Mouse (Mus musculus) embryo, embryonic 10.5 days (tissue): Measurements from ENCODE around the gene Smarcb1.
A peak's percentile ranks its signal among the peaks of the same experiment; 100 is the strongest.

Experiments
- DNase-seq: peaks from one replicate; pipeline ENCODE4 v3.0.0-alpha.2; 2015; ENCODE audit warnings: low spot score

The Smarcb1 gene

DNA sequence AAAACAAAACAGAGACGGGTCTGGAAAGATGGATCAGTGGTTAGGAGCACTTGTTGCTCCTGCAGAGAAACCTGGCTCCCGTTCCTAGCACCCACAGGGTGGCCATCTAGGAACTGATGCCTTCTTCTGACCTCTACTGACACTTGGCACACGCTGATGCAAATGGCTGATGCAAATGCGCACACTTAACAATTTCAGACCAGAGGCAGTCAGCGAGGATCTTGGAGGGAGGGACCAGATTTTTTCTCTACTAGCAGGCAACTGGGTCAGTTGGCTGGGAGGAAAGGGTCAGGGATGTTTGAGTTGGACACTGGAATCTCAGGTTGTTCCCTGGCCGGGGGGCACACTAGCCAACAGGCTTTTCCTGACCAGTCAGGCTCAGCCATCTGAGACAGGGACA, 11.5 kb upstream of the Smarcb1 start, which contains the start of gene Chchd10:
Gene Chchd10 (plus strand): TSS at position 240 of the 400 bp plus-strand sequence.
- DNase-seq: no peak

DNA sequence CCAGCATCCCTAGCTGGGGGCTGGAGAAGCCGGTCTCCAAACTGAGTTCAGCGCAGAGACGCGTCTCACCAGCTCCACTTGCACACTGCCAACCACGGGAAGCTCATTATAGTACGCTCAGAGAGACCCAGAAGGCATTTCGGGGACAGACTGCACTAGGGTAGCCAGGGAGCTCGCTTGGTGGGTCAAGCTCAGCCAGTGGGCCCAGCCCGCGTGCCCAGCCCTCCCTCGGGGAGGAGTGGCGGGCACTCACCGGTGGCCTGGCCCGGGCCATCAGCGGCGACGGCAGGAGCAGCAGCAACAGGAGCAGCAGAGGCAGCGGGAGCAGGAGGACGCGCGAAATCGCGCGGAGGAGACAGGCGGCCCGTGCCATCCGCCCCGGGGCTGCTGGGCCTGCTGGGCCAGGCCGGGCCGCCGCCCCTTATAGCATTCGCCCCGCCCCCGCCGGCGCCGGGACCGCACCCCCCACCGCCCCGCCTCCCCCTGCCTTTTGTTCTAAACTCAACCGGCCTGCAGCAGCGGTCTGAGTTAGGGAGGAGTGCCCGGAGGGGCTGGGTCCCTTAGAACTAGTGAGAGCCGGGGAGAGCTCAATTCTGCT, 10.8 kb upstream of the Smarcb1 start:
- peak; percentile 79 for DNase-seq

DNA sequence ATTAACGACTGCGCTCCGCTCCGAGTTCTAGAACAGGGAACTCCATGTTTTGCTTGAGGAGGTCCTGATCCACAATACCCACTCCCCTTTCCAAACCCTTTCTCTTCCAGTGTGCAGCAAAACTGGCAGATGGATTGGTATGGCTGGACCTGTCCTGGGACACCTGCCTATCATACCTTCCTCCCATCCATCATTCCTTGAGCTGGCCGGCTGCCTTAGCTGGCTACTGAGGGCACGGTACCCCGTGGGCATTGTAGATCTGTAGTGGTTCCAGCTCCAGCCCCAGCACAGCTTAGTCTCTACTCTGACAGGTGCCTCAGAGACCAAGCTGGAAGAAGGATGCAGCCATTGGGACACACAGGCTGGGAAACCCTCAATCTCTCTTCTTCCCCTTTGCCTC, 9.9 kb upstream of the Smarcb1 start:
- no peak for DNase-seq

DNA sequence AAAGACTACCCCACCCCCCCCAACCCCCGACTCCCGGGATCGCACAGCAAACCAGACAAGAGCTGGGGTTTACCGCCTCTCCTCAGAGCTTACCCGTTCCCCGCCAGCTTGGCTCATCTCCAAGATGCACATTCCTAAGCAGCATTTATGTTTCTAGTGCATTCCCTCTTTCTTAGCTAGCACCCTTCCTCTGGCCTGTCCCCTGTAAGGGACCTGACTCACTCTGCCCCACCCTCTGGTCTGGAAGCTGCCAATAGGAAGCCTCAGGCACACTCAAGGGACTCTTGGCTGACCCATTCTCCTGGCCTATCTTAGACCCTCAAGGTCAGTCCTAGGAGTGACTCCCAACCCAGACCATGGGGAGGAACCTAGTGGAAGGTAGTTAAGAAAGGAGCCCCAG, 8.9 kb upstream of the Smarcb1 start:
- DNase-seq: no peak

GRCm38 (mm10) chr10:75926396-75926795, 5.0 kb upstream of the Smarcb1 start:
- no peak for DNase-seq

- no peak for DNase-seq
Measured at GRCm38 (mm10) chr10:75924324-75924723, 2.9 kb upstream of the Smarcb1 start.

DNA sequence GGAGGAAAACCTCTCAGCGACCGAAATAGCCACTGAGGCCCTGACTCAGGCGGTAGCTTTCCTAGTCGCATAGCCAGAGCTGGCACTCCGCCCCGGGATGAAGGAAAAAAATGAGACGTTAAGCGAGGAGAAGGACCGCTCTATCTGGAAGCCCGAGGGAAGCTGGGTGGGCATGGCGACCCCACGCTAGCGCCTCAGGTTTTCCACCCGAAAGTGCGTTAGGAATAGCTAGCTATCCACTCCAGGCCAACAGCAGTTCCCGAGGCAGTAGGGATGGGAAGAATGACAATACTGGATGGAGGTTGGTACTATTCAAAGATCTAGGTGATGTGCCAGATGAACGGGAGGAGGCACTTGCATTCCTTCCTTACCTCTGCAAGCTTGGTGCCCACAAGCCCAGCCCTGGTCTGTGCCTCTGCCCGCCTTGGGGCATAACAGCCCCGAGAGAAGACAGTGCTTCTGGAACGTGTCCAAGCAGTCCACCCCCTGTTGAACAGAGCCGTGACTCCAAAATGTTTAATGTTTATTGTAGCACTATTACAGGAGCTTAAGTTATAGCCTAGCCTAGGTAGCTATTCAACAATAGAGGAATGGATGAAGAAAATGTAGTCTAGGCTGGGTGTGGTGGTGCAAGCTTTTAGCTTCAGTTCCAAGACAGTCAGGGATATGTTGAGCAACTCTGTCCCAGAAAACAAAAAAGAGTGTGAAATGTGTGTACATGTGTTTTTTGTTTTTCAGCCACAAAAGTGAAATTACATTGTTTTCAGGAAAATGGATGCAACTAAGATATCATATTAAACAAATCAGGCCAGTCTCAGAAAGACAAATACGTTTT, 526 bp upstream of the Smarcb1 start:
- DNase-seq: no peak

DNA sequence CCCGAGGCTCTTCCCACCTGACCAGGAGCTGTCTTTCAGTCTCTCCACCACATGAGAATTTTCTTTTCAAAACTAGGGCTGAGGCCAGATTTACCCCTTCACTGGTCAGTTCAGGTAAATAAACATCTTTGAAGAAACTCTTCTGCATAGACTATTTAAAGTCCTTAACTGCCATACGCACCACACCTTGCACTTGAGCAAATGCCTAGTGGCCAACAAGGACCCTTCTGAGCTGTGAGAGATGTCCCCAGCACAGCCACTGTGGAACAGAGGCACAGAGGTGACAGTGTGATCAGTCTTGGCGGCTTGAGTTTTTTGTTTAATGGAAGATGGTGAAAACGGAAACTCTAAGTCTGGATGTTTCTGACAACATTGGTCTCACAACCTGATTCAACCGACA, 2.4 kb downstream of the Smarcb1 start:
- no peak for DNase-seq

- peak; percentile 44 for DNase-seq
Measured at GRCm38 (mm10) chr10:75916840-75917239, 4.6 kb downstream of the Smarcb1 start.

GRCm38 (mm10) chr10:75915557-75915956, 5.9 kb downstream of the Smarcb1 start:
- DNase-seq: no peak

DNA sequence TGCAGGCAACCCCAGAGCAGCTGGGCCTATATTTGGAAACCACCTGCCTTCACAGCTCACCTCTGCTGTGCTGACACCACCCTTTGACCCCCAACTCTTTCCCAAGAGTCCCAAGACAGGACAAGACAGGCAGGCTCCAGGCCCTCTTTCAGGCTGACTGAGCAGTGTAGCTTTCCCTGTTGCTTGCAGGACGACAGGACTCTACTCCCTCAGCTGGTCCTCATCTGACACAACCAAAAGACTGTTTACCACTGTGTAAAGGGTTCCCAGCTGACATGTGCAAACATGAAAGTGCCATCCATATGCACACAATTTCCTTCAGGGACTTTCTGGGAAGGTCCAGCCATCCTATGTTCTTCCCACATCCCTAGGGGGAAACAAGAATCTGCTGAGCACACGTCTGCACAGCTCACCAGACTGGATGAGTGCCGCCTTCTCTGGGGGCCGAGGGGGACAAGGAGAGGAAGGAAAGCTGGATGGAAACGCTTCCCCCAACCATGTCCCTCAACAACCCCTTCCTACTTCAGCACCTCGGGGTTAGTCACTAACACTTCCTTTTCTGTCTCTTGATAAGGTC, 8.3 kb downstream of the Smarcb1 start:
- no peak for DNase-seq

DNA sequence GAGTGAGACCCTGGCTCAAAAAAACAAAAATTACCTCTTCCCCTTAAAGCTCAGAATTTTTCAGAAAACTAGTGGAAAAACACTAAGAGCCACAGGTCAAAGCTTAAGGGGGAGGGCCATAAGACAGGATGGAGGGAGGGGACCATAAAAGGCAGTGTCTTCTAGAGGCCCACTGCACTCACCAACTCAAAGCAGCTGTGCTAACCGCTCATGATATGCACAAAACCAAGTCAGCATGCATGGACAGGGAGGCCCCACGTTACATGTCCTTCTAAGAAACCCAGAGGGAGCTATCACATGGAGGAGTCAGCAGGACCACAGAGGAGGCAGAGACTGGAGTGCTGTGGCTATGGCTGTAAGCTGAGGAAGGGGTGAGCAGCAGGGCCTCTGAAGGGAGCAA, 10.7 kb downstream of the Smarcb1 start:
- no peak for DNase-seq

DNA sequence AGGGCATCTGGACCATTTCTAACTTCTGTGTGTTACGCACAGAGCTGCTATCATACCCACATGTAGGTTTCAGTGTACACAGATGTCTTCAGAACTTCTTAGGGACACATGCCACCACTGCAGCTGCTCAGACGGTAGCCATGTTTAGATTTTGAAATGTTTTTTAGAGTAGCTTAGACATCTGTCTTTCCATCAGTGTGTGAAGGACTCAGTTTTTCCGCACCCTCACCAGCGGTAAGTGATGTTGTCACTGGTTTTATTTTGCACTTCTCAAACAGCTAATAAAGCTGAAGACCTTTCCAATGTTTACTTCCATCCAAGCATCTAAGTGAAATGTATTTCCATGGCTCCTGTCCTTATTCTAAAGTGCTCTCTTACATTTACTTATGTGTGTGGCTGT, 14.5 kb downstream of the Smarcb1 start:
- no peak for DNase-seq

DNA sequence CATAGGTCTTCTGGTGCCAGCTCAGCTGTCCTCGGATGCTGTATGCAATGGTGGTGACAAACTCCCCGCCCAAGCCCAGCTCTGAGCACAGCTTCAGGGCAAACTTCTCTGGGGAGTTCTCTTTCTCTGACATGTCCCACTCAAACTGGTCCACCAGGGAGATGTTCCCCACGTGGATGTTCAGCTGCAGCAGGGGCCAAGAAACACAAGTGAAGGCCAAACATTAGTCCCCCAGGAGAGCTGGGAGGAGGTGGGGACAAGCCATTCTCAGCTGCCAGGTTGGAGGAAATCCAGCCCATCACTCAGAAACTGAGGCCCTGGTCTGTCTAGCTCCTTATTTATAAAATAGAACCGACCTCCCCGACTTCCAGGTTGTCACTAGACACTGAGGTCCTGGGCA, 17.0 kb downstream of the Smarcb1 start:
- DNase-seq: no peak

DNA sequence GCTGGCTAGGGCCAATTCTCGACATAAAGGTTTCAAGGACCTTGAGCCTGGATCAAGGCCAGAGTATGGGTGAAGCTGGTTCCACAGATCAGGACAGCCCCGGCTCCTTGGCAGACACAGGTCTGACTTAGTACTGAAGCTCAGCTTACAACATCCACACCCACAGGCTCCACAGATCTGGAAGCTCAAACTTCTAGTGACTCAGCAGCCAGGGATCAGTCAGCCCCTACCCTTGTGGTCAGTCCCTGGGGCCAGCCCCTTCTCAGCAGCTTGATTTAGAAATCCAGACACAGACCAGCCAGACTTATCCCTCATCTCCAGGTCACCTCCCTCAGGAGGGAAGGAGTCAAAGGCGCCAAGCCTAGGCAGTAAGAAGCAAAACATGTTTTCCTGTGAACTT, 22.6 kb downstream of the Smarcb1 start:
- DNase-seq: no peak

- DNase-seq: no peak
Measured at GRCm38 (mm10) chr10:75898039-75898564, 23.3 kb downstream of the Smarcb1 start.

DNA sequence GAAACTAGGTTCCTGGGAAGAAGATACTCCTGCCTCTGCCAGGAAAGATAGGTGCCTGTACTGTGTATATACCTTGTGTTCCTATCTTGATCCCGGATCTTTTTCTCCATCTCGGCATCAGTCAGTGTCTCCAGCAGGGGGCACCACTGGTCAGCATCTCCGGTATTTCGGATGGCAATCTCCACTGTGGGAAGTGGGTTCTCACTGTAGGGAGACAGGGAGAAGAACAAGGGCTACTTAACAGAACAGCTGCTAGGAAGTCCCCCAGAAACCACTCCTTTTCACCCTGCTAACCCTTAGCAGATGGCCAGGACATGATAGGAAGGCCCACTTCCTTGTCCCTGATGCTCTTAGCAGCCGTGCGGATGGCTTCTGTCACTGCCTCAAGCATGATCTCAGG, 24.0 kb downstream of the Smarcb1 start:
- DNase-seq: peak; percentile 83

- no peak for DNase-seq
Measured at GRCm38 (mm10) chr10:75896208-75896607, 25.2 kb downstream of the Smarcb1 start.

- no peak for DNase-seq
Measured at GRCm38 (mm10) chr10:75895730-75896129, 25.7 kb downstream of the Smarcb1 start.

- no peak for DNase-seq
Measured at GRCm38 (mm10) chr10:75894601-75895000, 26.8 kb downstream of the Smarcb1 start.

GRCm38 (mm10) chr10:75893089-75893750, 28.2 kb downstream of the Smarcb1 start, which contains the start of gene Derl3:
Gene Derl3, plus strand, starts transcription at chr10:75893413.
- peak; percentile 98 for DNase-seq

GRCm38 (mm10) chr10:75889406-75890153, 31.8 kb downstream of the Smarcb1 start:
- peak; percentile 10 for DNase-seq
